Mouse (Mus musculus): Measurements from ENCODE around the gene Irf8.

DNA sequence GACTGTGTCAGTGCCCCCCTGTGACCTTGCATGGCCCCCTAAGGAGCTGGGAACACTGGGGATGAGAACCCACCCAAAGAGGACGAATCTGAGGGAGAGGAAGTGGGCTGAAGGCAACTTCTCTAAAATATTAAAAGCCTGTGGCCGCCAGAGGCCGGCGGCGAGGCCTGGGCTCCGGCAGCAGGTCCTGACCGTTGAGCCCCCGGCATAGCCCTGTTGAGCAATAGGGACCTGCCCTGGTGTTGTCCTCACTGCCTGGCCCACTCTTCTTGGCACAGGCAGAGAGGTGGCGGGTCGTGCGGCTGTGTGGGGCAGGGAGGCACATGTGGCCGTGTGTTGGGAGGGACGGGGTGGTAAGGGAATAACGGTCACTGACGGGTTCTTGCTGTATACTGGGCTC lies 56.6 kb downstream of the Irf8 start:
- TF ChIP-seq GATA1 (IDR thresholded peaks at IDR 0.05; ENCODE audit: low read length), result no peak
- TF ChIP-seq TAL1 (IDR thresholded peaks at IDR 0.05; ENCODE audit: low read length), result no peak
